Mouse (Mus musculus) stomach, embryonic 15.5 days (tissue): ENCODE measurements at regions not wholly inside any gene's neighbourhood (a gene's known extent, or its start where the extent isn't known, plus 50 kb on each side); places are given as distances from the start of the nearest gene placed in this dataset.

Source experiments
- ATAC-seq: fragments of 200-750 bp; cut with Nextera tagmentation; 2 replicates; pipeline ENCODE4 v1.8.0; 2017; ENCODE audit warnings: low read depth, moderate number of reproducible peaks, moderate TSS enrichment; ENCODE audit not compliant: insufficient read depth, low FRiP score
- H3K27ac ChIP-seq: fragments of 300-500 bp; sonication (generic); 2 replicates; pipeline ENCODE4 v1.5.1; 2015; ENCODE audit warnings: mild to moderate bottlenecking, inconsistent platforms
- H3K27me3 ChIP-seq: fragments of 300-500 bp; sonication (generic); replicated peaks from 2 replicates; pipeline ENCODE4 v1.6.1; 2015; ENCODE audit warnings: inconsistent platforms
- H3K36me3 ChIP-seq: fragments of 300-500 bp; sonication (generic); 2 replicates; pipeline ENCODE4 v1.6.1; 2015; ENCODE audit warnings: inconsistent platforms
- H3K4me1 ChIP-seq: fragments of 300-500 bp; sonication (generic); 2 replicates; pipeline ENCODE4 v1.6.1; 2015; ENCODE audit warnings: inconsistent platforms
- H3K4me2 ChIP-seq: fragments of 300-500 bp; sonication (generic); 2 replicates; pipeline ENCODE4 v1.6.1; 2015; ENCODE audit warnings: mild to moderate bottlenecking, inconsistent platforms
- H3K4me3 ChIP-seq: fragments of 300-500 bp; sonication (generic); replicated peaks from 2 replicates; pipeline ENCODE4 v1.5.1; 2015; ENCODE audit warnings: inconsistent platforms
- H3K9ac ChIP-seq: fragments of 300-500 bp; sonication (generic); 2 replicates; pipeline ENCODE4 v1.6.1; 2015; ENCODE audit warnings: inconsistent platforms
- H3K9me3 ChIP-seq: fragments of 300-500 bp; sonication (generic); 2 replicates; pipeline ENCODE4 v1.6.1; 2016; ENCODE audit warnings: inconsistent platforms
- WGBS: fragments of 180-500 bp; shearing (Covaris S2); methylation state at CpG from one replicate; pipeline ENCODE4 v1.1.7; 2015; 5-methylcytosine and 5-hydroxymethylcytosine counted together

GRCm38 (mm10) chr13:19881772-19882171, 57.7 kb upstream of the Gpr141 start:
- Histone ChIP-seq H3K4me1 (no peaks in the 10 kb centered on the region), H3K9me3 (no peaks in the 10 kb centered on the region), H3K4me3 (no peak overlapping the region), H3K9ac (no peak overlapping the region), H3K27ac (no peak overlapping the region), H3K27me3 (no peaks in the 10 kb centered on the region), H3K4me2 (no peak overlapping the region), H3K36me3 (no peaks in the 10 kb centered on the region)
- WGBS = 80% methylated on average over 5 of the region's 5 CpGs
- no peak for ATAC-seq

GRCm38 (mm10) chr13:19874621-19875249, 50.7 kb upstream of the Gpr141 start:
- Histone ChIP-seq H3K9me3 (no peaks in the 10 kb centered on the region), H3K4me1 (no peaks in the 10 kb centered on the region), H3K27me3 (no peaks in the 10 kb centered on the region), H3K27ac (no peak overlapping the region), H3K4me3 (no peak overlapping the region), H3K9ac (no peak overlapping the region), H3K4me2 (no peak overlapping the region), H3K36me3 (no peaks in the 10 kb centered on the region)
- 80% methylated on average over 7 of the region's 7 CpGs for whole genome bisulfite sequencing
- no peak for ATAC-seq
